Mouse (Mus musculus): Measurements from ENCODE around the gene Pla2g7. TPM values are rescaled to one million over a fixed set of nuclear protein-coding genes. Genes with fewer than 3 reads are reported as not detected.
"Not testable (repeated sequence)": the region's sequence is repeated elsewhere in the genome, so short reads cannot be mapped to it uniquely, and the experiment has no call there.

Gene Pla2g7
- polyA plus RNA-seq (2015; fragmentation: Nextera tagmentation; extraction: Ambion mirVana): 12.3 and 16.0 TPM in 2 replicates

GRCm38 (mm10) chr17:43567992-43568888 lies at the start of gene Pla2g7:
TSS of gene Pla2g7 (plus strand) at chr17:43568098.
- H3K9me3 ChIP-seq: no peaks in the 10 kb centered on the region

GRCm38 (mm10) chr17:43518644-43519409 lies 49.1 kb upstream of the Pla2g7 start:
- Histone ChIP-seq H3K36me3 (no peaks in the 10 kb centered on the region), H3K4me3 (no peak overlapping the region), H3K4me1 (peaks cover 3% of the 10 kb centered on the region; the same call in 1 of the 2 replicates), H3K9ac (no peak overlapping the region), H3K27me3 (no peaks in the 10 kb centered on the region; the same call in 1 of the 2 replicates), H3K27ac (no peak overlapping the region), H3K9me3 (no peaks in the 10 kb centered on the region), H3K4me2 (no peak overlapping the region)
- 23% methylated on average over 18 of the region's 18 CpGs for WGBS
- no peak for ATAC-seq (ENCODE audit: insufficient number of reproducible peaks, low FRiP score, low TSS enrichment, low read depth)

More at GRCm38 (mm10) chr17:43567992-43568888, at the start of gene Pla2g7:
- 0 out of 2 replicates have a peak, but pooled peaks have one; percentile 72 for ATAC-seq (ENCODE audit: insufficient number of reproducible peaks, low FRiP score, low TSS enrichment, low read depth)
- H3K4me1 ChIP-seq: peaks cover 11% of the 10 kb centered on the region
- H3K27ac ChIP-seq: 0 out of 2 replicates have a peak within 1 kb of the TSS, but pooled peaks have one; percentile 5
- H3K9ac ChIP-seq: peak within 1 kb of the TSS; percentile 26; the same call in 1 of the 2 replicates
- peak within 1 kb of the TSS; percentile 45 for H3K4me3 ChIP-seq
- H3K36me3 ChIP-seq: no peaks in the 10 kb centered on the region
- H3K27me3 ChIP-seq: no peaks in the 10 kb centered on the region
- WGBS: 0% methylated on average over 34 of the region's 34 CpGs
- H3K4me2 ChIP-seq: peak within 1 kb of the TSS; percentile 85

- H3K4me2 ChIP-seq: no peak overlapping the region
- H3K27ac ChIP-seq: no peak overlapping the region
- ATAC-seq (ENCODE audit: insufficient number of reproducible peaks, low FRiP score, low TSS enrichment, low read depth): no peak
- 74% methylated on average over 3 of the region's 3 CpGs for WGBS
- H3K4me3 ChIP-seq: no peak overlapping the region
- H3K9ac ChIP-seq: no peak overlapping the region
- H3K9me3 ChIP-seq: no peaks in the 10 kb centered on the region
- H3K4me1 ChIP-seq: peaks cover 3% of the 10 kb centered on the region; the same call in 1 of the 2 replicates
- H3K27me3 ChIP-seq: no peaks in the 10 kb centered on the region; the same call in 1 of the 2 replicates
- H3K36me3 ChIP-seq: no peaks in the 10 kb centered on the region
Measured at GRCm38 (mm10) chr17:43520166-43520565, 47.7 kb upstream of the Pla2g7 start.

GRCm38 (mm10) chr17:43530507-43530906 lies 37.4 kb upstream of the Pla2g7 start:
- H3K4me3 ChIP-seq: no peak overlapping the region
- no peaks in the 10 kb centered on the region for H3K36me3 ChIP-seq
- H3K4me1 ChIP-seq: peaks cover 10% of the 10 kb centered on the region; the same call in 1 of the 2 replicates
- no peaks in the 10 kb centered on the region for H3K27me3 ChIP-seq
- no peak overlapping the region for H3K9ac ChIP-seq
- no peak for ATAC-seq (ENCODE audit: insufficient number of reproducible peaks, low FRiP score, low TSS enrichment, low read depth)
- H3K4me2 ChIP-seq: no peak overlapping the region
- no peak overlapping the region for H3K27ac ChIP-seq
- no peaks in the 10 kb centered on the region for H3K9me3 ChIP-seq
- WGBS: 75% methylated on average over 2 of the region's 2 CpGs

- 90% methylated on average over 4 of the region's 4 CpGs for WGBS
- Histone ChIP-seq H3K4me1 (peaks cover 10% of the 10 kb centered on the region; the same call in 1 of the 2 replicates), H3K27me3 (no peaks in the 10 kb centered on the region), H3K27ac (no peak overlapping the region), H3K4me3 (no peak overlapping the region), H3K9me3 (no peaks in the 10 kb centered on the region), H3K4me2 (no peak overlapping the region), H3K9ac (no peak overlapping the region), H3K36me3 (no peaks in the 10 kb centered on the region)
- no peak for ATAC-seq (ENCODE audit: insufficient number of reproducible peaks, low FRiP score, low TSS enrichment, low read depth)
Measured at GRCm38 (mm10) chr17:43531192-43531591, 36.7 kb upstream of the Pla2g7 start.

- no peaks in the 10 kb centered on the region for H3K9me3 ChIP-seq
- WGBS: 16% methylated on average over 23 of the region's 23 CpGs
- peak; percentile 80; the same call in 1 of the 2 replicates for ATAC-seq (ENCODE audit: insufficient number of reproducible peaks, low FRiP score, low TSS enrichment, low read depth)
- H3K9ac ChIP-seq: no peak overlapping the region
- H3K4me3 ChIP-seq: peak overlapping the region; percentile 30
- H3K27me3 ChIP-seq: no peaks in the 10 kb centered on the region
- H3K36me3 ChIP-seq: no peaks in the 10 kb centered on the region
- peak overlapping the region; percentile 57 for H3K27ac ChIP-seq
- peaks cover 10% of the 10 kb centered on the region; the same call in 1 of the 2 replicates for H3K4me1 ChIP-seq
- peak overlapping the region; percentile 45 for H3K4me2 ChIP-seq
Measured at GRCm38 (mm10) chr17:43534362-43535222, 33.3 kb upstream of the Pla2g7 start.

- not testable (repeated sequence) for H3K4me3 ChIP-seq; H3K36me3 ChIP-seq; H3K27me3 ChIP-seq; H3K9ac ChIP-seq; H3K27ac ChIP-seq; H3K9me3 ChIP-seq; H3K4me2 ChIP-seq; H3K4me1 ChIP-seq; ATAC-seq (ENCODE audit: insufficient number of reproducible peaks, low FRiP score, low TSS enrichment, low read depth)
- 92% methylated on average over 6 of the region's 6 CpGs for WGBS
Measured at GRCm38 (mm10) chr17:43536841-43537240, 31.1 kb upstream of the Pla2g7 start.

GRCm38 (mm10) chr17:43538767-43539166 lies 29.1 kb upstream of the Pla2g7 start:
- H3K27me3 ChIP-seq: no peaks in the 10 kb centered on the region
- no peak overlapping the region for H3K27ac ChIP-seq
- no peak overlapping the region for H3K9ac ChIP-seq
- no peak for ATAC-seq (ENCODE audit: insufficient number of reproducible peaks, low FRiP score, low TSS enrichment, low read depth)
- 81% methylated on average over 3 of the region's 3 CpGs for WGBS
- H3K4me3 ChIP-seq: no peak overlapping the region
- H3K4me2 ChIP-seq: no peak overlapping the region
- H3K9me3 ChIP-seq: no peaks in the 10 kb centered on the region
- no peaks in the 10 kb centered on the region for H3K36me3 ChIP-seq
- H3K4me1 ChIP-seq: peaks cover 10% of the 10 kb centered on the region; the same call in 1 of the 2 replicates

- ATAC-seq (ENCODE audit: insufficient number of reproducible peaks, low FRiP score, low TSS enrichment, low read depth): no peak
- no peaks in the 10 kb centered on the region for H3K4me1 ChIP-seq
- no peaks in the 10 kb centered on the region for H3K9me3 ChIP-seq
- 20% methylated on average over 1 of the region's 1 CpGs for WGBS
- H3K4me2 ChIP-seq: no peak within 1 kb of the TSS
- no peak within 1 kb of the TSS for H3K9ac ChIP-seq
- H3K27ac ChIP-seq: no peak within 1 kb of the TSS
- no peak within 1 kb of the TSS for H3K4me3 ChIP-seq
- no peaks in the 10 kb centered on the region for H3K27me3 ChIP-seq
- H3K36me3 ChIP-seq: no peaks in the 10 kb centered on the region
Measured at GRCm38 (mm10) chr17:43543539-43543938, 24.4 kb upstream of the Pla2g7 start, which contains the start of gene Ankrd66. TSS of gene Ankrd66 (minus strand) at chr17:43543639.

- H3K4me2 ChIP-seq: no peak overlapping the region
- no peak overlapping the region for H3K27ac ChIP-seq
- H3K9ac ChIP-seq: no peak overlapping the region
- H3K4me3 ChIP-seq: no peak overlapping the region
- WGBS: 73% methylated on average over 4 of the region's 4 CpGs
- no peaks in the 10 kb centered on the region for H3K27me3 ChIP-seq
- no peaks in the 10 kb centered on the region for H3K4me1 ChIP-seq
- no peaks in the 10 kb centered on the region for H3K36me3 ChIP-seq
- ATAC-seq (ENCODE audit: insufficient number of reproducible peaks, low FRiP score, low TSS enrichment, low read depth): no peak
- no peaks in the 10 kb centered on the region for H3K9me3 ChIP-seq
Measured at GRCm38 (mm10) chr17:43544040-43544439, 23.9 kb upstream of the Pla2g7 start.

- Histone ChIP-seq H3K4me3 (no peak overlapping the region), H3K27ac (no peak overlapping the region), H3K36me3 (no peaks in the 10 kb centered on the region), H3K9me3 (no peaks in the 10 kb centered on the region), H3K4me2 (no peak overlapping the region), H3K4me1 (no peaks in the 10 kb centered on the region), H3K9ac (no peak overlapping the region), H3K27me3 (no peaks in the 10 kb centered on the region)
- no peak for ATAC-seq (ENCODE audit: insufficient number of reproducible peaks, low FRiP score, low TSS enrichment, low read depth)
- WGBS: 31% methylated on average over 3 of the region's 3 CpGs
Measured at GRCm38 (mm10) chr17:43551122-43551630, 16.7 kb upstream of the Pla2g7 start.
